Mouse (Mus musculus): Measurements from ENCODE around the gene Kcnh6.

- TF ChIP-seq CTCF (IDR thresholded peaks at IDR 0.05; ENCODE audit: control insufficient read depth, insufficient read depth, low read length) (no peak), POLR2A (IDR thresholded peaks at IDR 0.05; ENCODE audit: borderline replicate concordance, control insufficient read depth, low read depth, low read length) (peak; percentile 78; the same call in 1 of the 2 replicates)
These were observed 28.9 kb downstream of the Kcnh6 start, which contains the start of gene Dcaf7 for GRCm38 (mm10) chr11:106036548-106037417.
